Mouse (Mus musculus) bone marrow, adult 2 months (tissue): Measurements from ENCODE around the gene Krt12.

Source experiments
- CTCF ChIP-seq: fragments of 200-500 bp; IDR thresholded peaks from 2 replicates; pipeline ENCODE4 v1.5.1; 2011; ENCODE audit warnings: low read length, control low read depth; ENCODE audit not compliant: control insufficient read depth, insufficient read depth
- POLR2A ChIP-seq: fragments of 200-500 bp; IDR thresholded peaks from 2 replicates; pipeline ENCODE4 v1.6.1; 2011; ENCODE audit warnings: low read depth, mild to moderate bottlenecking, control low read depth, low read length, borderline replicate concordance; ENCODE audit not compliant: control insufficient read depth

DNA sequence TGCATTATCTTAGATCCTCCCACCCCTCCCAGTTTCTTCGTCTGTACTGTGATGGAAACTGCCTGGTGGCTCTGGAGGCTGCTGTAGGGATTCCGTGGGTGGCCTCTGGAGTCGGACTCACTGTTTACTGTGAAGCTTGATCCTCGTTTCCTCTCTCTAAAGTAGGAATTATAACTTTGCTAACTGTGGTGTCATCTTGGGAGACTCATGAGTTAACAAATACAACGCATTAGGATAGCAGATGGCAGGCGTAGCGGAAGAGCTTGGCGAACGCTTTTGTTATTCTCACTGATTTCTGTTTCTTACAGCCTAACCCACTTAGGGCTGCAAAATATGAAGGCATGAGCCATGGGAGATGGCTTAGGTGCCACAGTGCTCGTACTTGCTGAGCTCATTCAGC is 29.6 kb downstream of the Krt12 start:
- no peak for TF ChIP-seq CTCF
- no peak for TF ChIP-seq POLR2A
